Mouse (Mus musculus): ENCODE data around the gene Blm.

The Blm gene

DNA sequence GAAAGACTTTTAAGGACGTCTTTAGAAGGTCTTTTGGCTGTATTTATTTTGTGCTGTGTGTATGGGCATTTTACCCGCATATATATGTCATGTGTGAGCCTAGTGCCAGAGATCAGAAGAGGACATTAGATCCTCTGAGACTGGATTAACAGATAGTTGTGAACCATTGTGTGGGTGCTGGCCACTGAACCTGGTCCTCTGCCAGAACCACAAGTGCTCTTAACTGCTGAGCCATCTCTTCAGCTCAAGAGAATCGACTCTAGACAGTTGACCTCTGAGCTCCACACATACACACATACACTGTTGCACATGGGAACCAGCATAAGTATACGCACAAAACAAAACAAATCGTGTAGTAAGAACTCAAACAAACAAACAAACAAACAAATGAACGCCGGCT is 98.3 kb downstream of the Blm start:
- peak; percentile 32 to 41 for DNase-seq

DNA sequence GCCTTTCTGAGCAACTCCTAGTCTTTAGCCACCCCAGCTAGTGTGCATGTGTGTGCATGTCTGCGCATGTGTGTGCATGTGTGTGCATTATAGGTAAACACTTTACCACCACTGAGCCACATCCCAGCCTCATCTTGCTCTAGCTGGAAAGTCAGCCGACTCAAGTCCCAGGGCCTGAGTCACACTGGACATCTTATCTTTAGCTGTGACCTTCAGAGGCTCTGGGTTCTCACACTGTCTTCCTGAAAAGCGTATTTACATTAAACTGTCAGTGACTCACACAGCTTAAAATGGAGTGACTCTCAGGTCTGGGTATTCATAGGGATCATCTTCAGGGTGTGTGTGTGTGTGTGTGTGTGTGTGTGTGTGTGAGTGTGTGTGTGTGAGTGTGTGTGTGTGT is 99.3 kb downstream of the Blm start:
- no peak for DNase-seq

DNA sequence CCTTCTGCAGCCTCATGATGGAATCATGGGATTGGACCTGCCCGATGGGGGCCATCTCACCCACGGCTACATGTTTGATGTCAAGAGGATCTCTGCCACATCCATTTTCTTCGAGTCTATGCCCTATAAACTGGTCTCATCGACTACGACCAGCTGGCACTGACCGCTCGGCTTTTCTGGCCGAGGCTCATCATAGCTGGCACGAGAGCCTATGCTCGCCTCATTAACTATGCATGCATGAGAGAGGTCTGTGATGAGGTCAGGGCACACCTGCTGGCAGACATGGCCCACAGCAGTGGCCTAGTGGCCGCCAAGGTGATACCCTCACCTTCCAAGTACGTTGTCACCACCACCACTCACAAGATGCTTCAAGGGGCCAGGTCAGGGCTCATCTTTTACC is 105.3 kb downstream of the Blm start:
- peak; percentile 21 to 49 for DNase-seq

DNA sequence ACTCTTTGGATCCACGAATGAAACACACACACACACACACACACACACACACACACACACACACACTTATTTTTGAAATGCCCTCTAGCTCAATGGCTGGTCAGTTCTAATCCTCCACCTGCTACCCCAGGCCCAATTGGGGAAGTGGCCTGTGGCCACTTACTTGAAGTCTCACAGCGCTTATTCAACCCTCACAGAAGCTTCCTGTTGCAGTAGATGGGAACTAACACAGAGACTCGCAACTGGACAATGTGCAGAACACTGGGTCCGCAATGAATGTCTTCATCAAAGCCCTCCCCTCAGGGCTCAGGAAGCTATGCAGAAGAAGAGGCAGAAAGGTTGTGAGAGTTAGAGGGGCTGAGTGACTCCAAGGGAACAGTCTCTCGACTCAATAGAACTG is 107.2 kb downstream of the Blm start:
- no peak for DNase-seq

DNA sequence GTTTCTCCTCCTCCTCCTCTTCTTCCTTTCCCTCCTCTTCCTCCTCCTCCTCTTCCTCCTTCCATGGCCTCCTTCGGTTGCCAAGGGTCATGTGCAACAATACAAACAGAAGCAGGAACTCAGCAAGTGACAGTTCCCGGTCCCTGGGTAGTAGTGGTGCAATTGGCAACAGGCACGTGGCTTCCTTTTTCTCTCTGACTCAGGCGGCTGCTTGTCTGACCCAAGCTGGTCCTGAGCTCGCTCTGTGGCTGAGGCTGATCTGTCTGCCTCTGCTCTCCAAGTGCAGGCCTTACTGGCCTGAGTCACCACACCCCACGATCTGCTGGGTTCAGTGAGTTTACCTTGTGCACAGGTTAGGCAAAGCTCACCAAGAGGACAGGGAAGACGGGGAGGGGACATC is 108.6 kb downstream of the Blm start:
- DNase-seq: peak in 1 of 2 experiments; percentile 59

DNA sequence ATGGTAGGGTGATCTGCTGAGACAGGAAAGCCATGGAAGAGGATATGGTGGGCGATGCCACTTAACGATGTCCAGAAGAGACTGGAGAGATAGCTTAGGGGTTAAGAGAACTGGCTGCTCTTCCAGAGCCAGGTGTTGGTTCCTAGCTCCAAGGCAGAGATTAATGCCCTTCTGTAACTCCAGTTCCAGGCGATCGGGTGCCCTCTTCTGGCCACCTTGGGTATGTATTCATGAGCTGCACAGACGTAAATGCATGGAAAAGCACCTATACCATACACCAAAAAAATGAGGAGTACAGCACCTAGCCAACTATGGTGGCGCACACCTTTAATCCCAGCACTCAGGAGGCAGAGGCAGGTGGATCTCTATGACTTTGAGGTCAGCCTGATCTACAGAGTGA is 110.2 kb downstream of the Blm start:
- DNase-seq: no peak

DNA sequence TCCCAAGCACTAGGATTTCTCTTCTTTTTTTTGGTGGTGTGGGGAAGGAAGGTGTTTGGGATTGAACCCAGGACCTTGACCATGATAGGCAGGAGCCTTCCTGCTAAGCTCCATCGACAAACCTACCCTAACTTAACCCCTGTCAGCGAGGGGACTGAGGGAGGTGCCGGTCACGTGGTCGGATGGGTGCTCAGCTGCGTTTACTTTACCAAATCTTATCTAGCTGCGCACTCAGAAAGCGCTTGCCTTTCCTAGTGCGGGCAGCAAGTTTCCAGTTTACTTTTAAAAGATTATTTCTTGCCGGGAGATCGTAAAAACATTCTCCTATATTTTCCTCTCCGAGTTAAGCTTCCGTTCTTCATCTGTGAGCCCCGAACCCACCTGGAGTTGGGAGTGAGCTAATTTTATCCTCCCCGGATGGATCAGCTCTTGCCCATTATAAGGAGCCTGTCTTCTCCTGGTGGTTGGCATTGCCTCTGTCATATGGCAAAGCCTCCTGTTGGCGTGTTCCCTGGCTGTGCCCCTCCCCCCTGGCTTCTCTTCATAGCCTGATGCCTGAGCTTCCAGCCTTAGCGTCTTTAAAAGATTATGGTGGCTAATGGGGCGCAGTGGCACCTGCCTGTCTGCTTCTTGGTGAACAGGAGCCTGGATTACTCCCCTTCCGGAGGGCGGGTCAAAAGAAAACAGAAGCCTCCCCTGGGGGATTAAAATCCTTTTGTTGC is 112.0 kb downstream of the Blm start:
- peak in 1 of 2 experiments; percentile 37 for DNase-seq

DNA sequence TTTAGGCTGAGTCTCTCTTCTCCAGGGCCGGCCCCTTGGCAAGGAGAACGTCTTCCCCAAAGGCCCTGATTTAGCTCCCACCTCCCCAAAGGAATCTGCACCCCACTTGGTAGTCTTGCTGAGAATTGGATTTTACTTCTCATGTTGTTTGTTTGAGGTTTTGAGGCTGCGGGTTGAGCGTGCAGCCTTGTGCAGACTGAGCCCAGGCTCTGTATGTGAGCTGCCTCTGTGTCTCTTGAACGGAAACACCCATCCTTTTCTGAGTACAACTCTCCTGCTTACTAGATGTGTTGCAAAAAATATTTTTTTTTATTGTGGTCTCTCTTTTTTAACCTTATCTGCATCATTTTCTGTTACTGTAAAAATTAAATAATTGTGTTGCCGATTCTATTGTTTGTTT is 113.3 kb downstream of the Blm start:
- DNase-seq: no peak

DNA sequence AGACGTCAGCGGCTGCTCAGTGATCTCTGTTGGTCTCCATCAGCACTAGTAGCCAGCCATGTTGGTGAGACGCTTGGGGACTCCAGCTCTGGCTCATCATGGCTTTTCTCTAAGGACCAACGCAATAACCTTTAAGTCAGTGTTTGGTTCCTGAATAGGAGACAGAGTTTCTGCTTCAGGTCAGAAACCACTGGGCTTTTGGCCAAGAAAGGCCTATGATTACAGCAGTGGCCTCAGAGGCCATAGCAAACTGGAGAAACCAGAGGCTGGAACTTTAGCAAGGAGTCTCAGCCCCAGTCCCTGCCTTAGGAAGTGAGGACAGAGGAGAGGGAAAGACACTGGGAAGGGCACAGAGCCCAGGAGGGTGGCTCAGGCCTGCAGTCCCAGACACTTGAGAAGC is 114.3 kb downstream of the Blm start:
- DNase-seq: peak in 1 of 2 experiments; percentile 67

DNA sequence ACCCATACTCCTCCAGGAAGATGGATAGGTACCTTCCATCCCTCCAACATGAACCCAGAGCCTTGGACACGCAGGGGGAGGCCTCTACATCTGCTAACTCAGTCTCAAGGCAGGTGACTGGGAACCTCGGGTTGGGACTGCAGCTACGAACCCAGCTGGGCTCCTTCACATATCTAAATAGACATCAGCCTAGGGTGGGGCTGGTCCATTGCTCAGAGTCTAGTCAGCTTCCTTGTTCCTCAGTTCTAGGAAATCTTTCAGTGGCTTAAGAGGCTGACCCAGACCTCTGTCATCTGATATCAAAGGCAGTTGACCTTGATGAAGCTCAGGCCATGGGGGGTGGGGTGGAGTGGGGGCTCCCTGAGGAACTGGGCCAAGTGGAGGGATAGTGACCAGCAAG is 115.6 kb downstream of the Blm start:
- no peak for DNase-seq

DNA sequence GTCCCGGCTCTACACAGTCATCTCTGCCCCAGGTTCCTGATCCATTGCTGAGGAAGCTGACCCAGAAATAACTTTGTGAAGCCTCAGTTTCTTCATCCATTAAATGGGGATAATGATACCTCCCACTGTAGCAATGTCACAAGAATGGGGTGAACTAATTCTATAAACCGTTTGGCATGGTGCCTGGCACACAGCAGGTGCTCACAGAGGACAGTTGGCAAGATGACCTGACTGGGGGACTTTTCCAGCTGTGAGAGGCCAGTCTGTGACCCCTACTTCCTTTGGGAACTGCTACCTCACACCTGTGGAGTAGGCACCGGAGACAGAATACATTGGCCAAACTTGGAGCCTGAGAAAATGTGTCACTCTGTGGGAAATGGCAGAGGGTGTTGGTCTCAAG is 116.9 kb downstream of the Blm start:
- peak in 1 of 2 experiments; percentile 24 for DNase-seq

DNA sequence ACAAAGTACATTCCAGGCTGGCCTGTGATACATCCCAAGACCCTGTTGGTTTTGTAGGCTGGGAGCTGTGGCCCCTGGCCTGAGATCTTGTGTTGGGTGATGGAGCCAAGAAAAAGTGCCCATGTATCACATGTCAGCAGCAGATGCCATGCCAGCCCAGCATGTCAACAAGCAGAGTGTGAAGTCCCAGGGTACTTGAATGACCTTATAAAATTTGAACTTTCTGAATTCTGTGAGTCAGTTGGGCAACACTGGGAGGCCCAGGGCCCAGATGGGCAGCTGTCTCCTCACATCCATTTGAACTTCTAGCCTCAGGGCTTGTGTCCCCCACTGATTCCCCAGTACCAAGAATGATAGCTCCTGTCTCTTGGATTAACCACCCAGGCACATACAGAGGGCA is 117.3 kb downstream of the Blm start:
- peak in 1 of 2 experiments; percentile 35 for DNase-seq

DNA sequence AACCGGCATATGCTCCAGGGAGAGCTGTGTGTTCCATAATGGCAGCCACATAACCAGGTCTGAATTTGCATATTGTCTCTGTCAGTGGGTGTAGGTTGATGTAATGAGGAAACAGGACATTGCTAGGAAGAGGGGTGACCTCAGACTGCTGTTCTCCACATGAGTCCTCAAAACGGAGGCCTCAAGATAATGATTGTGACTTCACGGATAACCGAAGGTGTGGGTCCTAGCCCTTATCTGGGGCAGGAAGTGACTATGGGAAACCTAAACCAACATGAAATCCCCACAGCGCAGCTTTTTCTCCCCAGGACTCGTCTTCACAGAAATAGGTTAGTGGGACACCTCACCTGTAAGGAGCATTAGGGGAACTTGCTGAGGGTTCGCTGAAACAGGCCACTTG is 118.0 kb downstream of the Blm start:
- DNase-seq: no peak

DNA sequence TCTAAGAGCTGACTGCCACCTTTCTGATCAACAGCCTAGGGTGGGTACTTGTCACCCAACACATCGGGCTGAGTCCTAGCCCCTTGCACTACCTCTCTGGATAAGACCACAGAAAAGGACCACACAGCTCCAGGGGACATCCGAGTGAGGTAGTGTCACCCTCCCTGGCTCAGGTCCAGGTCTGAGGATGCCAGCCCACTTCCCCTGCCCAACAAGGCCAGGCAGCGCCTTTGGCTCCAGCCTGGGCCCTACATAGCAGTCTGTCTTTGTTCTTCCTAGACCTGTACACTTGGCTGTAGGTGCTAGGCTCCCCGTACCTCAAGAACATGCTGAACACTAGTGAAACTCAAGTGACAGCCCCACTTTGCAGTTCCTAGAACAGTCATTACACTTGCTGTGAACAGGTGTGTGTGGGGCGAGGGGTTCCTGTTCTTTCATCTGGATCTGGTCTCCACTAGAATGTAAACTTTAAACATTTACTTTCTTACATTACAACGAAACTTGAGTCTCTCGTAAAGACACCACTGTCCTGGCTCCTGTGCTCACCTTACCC is 120.5 kb downstream of the Blm start:
- no peak for DNase-seq

DNA sequence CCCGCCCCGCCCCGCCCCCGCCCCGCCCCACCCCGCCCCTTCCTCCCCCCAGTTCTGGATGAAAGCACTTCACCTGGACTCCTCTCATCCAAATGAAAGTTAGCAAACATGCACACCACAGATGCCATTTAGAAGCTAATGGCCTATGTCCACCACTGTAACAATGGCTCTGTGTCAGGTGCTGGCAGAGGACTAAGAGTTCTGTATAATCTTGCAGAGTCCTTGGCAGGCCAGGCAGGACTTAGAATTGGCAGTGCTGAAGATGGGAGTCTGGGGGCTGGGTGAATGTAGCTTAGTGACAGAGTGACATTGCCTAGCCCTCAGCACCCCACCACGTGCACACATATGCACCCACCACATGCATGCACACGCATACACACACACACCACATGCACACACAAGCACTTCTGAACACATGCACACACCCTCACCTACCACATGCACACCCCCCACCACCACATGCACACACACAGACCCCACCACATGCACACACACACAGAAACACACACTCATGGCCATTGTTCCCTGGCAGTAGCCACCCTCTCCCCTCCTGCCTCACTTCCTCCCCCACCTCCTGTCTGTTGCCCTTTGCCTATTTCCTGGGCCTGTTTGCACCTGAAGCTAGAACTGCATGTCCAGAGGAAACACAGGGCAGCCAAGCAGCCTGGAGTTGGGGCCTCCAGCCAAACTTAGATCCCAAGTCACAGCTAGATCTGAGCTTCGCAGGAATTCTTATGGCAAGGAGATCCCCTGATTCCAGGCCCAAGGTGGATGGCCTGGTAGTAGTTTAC is 121.2 kb downstream of the Blm start:
- peak in 1 of 2 experiments; percentile 25 for DNase-seq

DNA sequence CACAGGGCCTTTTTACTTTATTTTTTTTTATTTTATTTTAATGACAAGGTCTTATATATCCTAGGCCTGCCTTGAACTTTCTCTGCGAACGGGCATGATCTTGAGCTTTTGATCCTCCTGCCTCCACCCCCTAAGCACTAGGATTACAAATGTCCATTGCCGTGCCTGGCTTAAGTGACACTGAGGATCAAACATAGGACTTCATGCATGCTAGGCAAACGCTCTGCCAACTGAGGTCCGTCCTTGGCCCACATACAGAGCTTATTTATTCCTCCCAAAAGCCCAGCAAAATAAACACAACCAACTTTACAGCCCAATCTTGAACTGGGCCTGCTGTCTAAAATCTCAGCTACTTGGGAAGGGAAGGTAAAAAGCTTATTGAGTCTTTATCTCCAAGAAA is 122.1 kb downstream of the Blm start:
- no peak for DNase-seq

DNA sequence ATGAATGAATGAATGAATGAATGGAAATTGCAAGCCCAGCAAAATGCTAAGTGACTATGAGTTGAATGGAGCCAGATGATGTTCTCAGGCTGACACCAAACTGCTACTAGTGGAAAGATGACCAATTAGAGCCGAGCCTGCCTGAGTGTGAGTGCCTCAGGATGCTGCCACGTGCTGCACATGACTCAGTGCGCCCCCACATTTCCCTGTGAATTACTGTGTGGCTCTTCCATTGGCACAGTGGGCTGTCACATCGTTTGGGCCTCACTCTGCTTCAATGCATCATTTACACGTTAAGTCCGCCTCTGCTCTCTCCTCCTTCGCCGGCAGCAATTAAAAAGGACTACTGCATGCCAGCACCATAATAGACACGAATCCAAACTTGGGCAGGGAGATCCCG is 122.6 kb downstream of the Blm start:
- DNase-seq: no peak

DNA sequence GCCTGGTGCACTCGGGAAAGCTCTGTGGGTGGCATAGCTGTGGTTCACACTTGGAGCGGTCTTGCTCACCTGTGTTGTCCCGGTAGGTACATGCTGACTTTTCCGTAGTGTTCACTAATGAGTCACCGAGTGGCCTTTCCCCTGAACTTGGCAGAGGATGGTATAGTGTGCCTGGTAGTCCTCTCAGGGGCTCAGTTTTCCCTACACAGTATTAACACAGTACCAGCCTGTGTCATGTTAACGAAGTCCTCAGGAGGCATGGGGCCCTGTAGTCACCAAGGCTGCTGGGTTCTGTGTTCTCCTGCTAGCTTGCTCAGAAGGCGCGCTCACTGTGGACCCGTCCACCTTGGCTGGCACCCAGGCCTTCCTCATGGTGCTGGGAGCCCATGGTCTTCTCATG is 124.5 kb downstream of the Blm start:
- DNase-seq: no peak

DNA sequence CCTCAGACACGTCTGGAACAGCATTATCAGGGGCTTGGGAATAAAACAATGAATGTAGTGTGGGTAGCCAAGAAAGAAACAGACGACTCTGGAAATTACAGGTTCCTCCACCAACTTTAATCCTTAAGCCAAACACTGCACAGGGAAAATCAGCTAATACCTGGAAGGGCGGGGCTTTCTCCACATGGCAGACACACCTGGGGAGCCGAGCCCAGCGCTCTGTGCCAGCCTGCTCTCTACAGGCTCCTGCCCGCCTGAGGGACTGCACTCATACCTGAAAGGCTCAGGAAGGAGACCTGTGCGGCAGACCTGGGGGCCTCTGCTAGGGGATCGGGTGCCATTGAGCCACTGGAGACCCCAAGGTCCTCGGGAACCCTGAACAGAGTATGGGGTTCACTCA is 127.2 kb downstream of the Blm start:
- no peak for DNase-seq

DNA sequence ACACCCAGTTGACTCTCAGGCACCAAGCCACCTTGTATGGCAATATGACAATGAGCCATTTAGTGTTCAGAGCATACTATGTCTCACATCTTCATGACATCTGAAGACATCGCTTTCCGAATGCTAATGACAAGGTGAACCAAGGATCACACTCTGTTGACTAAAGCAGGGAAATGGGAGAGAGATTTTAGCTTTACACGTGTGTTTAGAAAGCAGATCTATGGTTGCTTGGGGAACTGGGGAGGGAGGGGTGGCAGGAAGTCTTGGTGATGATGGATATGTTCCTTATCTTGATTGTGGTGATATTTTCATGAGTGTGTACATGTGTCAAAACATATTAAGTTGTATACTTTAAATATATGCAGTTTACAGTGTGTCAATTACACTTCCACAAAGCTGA is 128.7 kb downstream of the Blm start:
- DNase-seq: no peak

DNA sequence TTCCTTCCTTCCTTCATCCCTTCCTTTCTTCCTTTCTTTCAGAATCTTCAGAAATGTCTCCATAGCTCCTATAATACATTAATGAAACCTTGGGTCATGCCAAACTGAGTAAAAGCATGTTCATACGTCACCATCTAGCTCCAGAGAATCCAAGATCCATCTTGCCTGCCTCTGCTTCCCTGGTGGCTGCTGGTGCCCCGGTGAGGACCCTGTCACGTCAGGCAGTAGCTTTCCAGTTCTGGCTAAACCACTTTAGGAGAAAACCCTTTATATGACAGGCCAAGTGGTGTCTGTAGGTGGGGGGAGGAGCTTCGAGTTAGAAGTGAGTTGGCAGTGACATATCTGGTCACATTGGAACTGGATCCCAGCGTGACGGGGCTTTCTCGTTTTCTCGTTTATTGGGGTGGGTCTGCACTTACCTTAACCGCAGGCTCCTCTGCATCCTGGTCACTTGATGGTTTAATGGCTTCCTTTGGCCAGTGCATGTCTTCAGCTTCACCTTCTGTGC is 129.7 kb downstream of the Blm start, which contains the start of gene Furin:
TSS of gene Furin (minus strand) at position 249 of the 508 bp plus-strand sequence.
- DNase-seq: no peak
